Mouse (Mus musculus) liver, embryonic 14.5 days (tissue): ENCODE measurements around the gene Isl1.

Experiments
- CTCF ChIP-seq: IDR thresholded peaks from 2 replicates; pipeline ENCODE4 v1.5.1; 2016; ENCODE audit warnings: antibody characterized with exemption, low read depth, control low read depth
- EP300 ChIP-seq: IDR thresholded peaks from 2 replicates; pipeline ENCODE4 v1.6.1; 2016; ENCODE audit warnings: antibody characterized with exemption, low read depth

DNA sequence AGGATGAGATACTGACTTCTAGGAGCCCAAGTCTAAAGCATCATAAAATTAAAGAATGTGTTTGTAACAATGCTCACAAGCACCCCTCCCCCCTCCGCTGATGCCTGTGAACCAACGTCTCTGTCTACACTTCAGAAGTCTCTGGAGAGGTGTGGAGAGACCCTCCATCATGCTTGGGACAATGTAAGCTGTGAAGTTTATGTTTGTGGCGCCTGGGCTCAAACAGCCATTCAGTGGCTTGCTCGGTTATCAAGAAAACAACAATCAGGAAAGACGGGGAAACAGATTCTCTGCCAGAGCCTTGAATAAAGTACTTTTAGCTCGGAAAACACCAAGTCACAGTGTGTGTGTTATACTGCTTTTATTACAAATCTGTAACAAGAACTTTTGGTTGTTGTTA is 14.8 kb downstream of the Isl1 start:
- TF ChIP-seq EP300 (no peak), CTCF (no peak)
